Mouse (Mus musculus): ENCODE measurements around the gene Tmem44. TPM values are rescaled to one million over a fixed set of nuclear protein-coding genes. Genes with fewer than 3 reads are reported as not detected.
"Not testable (repeated sequence)": the region's sequence is repeated elsewhere in the genome, so short reads cannot be mapped to it uniquely, and the experiment has no call there.

Gene Tmem44
- polyA plus RNA-seq, 1 experiment from 2014 or later = not detected

GRCm38 (mm10) chr16:30475633-30476461 lies 74.8 kb downstream of the Tmem44 start:
- WGBS (ENCODE audit: missing documents) = 86% methylated on average over 10 of the region's 10 CpGs
- H3K36me3 ChIP-seq (ENCODE audit: inconsistent target) = no peaks in the 10 kb centered on the region
- no peak overlapping the region for H3K4me3 ChIP-seq (ENCODE audit: inconsistent target)
- no peaks in the 10 kb centered on the region for H3K79me2 ChIP-seq (ENCODE audit: inconsistent target)
- no peak overlapping the region for H3K27ac ChIP-seq

DNA sequence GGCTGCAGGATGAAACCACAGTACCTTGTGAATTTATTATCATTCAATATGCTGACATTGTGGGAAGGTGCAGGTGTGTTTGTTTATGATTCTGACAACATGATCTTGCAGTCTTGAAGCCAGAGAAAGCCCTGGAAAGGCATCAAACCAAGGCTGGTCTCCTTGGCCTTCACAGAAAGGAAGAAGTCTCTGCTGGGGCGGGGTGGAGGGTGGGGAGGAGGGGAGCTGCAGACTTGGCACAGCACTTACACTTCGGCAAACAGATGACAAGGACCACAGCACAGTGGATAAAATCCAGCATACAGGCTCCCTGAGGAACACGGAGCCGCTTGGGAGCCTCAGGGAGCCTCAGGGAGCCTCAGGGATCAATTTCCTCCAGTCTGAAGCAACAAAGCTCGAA lies 78.2 kb downstream of the Tmem44 start:
- Histone ChIP-seq H3K27ac (no peak overlapping the region), H3K79me2 (ENCODE audit: inconsistent target) (no peaks in the 10 kb centered on the region), H3K36me3 (ENCODE audit: inconsistent target) (no peaks in the 10 kb centered on the region), H3K4me3 (ENCODE audit: inconsistent target) (no peak overlapping the region)
- 85% methylated on average over 5 of the region's 5 CpGs for WGBS (ENCODE audit: missing documents)

DNA sequence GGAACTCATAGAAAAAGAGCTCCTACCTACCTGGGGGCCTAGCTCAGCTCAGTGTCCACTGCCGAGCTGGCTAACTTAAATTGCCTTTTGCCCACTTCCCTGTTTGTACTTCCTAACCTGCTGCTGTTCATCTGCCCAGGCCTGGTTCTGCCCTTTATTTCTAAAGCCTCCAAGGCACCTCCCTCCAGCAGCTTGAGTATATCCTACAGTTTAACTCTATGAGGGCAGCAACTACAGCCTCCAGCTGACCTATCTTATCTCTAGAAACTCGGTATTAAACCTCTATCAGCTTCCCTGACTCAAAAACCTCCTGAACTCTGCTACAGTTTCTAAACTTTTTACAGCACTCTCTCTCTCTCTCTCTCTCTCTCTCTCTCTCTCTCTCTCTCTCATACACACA lies 78.7 kb downstream of the Tmem44 start:
- no peak overlapping the region for H3K4me3 ChIP-seq (ENCODE audit: inconsistent target)
- WGBS (ENCODE audit: missing documents) = 94% methylated on average over 2 of the region's 2 CpGs
- H3K79me2 ChIP-seq (ENCODE audit: inconsistent target) = no peaks in the 10 kb centered on the region
- no peak overlapping the region for H3K27ac ChIP-seq
- H3K36me3 ChIP-seq (ENCODE audit: inconsistent target) = no peaks in the 10 kb centered on the region

GRCm38 (mm10) chr16:30468944-30469343 lies 81.7 kb downstream of the Tmem44 start:
- Histone ChIP-seq H3K27ac (no peak overlapping the region), H3K36me3 (ENCODE audit: inconsistent target) (no peaks in the 10 kb centered on the region), H3K4me3 (ENCODE audit: inconsistent target) (no peak overlapping the region), H3K79me2 (ENCODE audit: inconsistent target) (no peaks in the 10 kb centered on the region)
- whole genome bisulfite sequencing (ENCODE audit: missing documents) = 90% methylated on average over 6 of the region's 6 CpGs

DNA sequence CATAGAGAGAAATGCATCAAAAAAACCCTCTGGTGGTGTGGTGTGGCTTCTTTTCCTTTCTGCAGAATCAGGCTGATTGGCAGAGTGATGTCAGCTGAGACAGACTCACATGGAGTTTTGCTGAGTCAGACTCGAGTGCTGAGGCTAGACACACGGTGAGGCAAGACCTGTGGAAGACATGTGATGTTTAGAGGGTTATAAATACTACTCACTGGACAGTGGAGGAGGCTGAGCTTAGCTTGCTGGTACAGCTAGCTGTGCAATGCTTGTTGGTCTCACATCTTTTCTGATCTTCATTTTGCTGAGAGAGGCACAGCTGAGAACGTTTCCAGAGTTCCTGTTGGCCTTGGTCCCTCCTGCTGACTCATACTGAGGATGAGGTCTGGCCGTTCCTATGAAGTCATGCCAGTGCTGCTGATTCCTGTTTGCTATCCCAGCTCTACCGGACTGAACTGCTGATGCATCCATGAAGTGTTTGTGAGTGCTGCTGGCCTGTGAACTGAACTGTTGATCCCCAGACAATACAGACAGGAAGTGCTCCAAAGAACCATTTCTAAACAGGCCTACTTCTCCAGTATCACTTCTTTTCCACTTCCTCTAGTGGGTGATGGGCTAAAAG lies 84.9 kb downstream of the Tmem44 start:
- no peaks in the 10 kb centered on the region for H3K36me3 ChIP-seq (ENCODE audit: inconsistent target)
- H3K27ac ChIP-seq = peak overlapping the region; percentile 61
- H3K79me2 ChIP-seq (ENCODE audit: inconsistent target) = no peaks in the 10 kb centered on the region
- no peak overlapping the region for H3K4me3 ChIP-seq (ENCODE audit: inconsistent target)
- 33% methylated on average over 5 of the region's 5 CpGs for WGBS (ENCODE audit: missing documents)

DNA sequence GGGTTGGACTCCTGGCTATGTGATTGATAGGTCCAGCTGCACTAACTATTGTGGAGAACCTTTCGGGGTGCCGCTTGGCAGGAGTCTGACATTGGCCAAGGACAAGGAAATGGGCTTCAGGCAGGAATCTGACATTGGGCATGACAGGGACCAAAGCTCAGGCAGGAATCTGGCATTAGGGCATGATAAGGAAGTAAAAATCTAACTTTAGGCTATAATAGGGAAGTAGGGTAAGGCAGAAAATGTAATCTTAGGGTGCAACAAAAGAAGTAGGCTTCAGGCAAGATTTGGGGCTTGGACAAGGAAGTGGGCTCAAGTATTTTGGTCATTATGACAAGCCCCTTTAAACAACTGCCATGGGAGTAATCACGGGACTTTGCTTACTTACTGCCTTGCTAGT lies 85.9 kb downstream of the Tmem44 start:
- H3K4me3 ChIP-seq (ENCODE audit: inconsistent target); H3K79me2 ChIP-seq (ENCODE audit: inconsistent target); H3K36me3 ChIP-seq (ENCODE audit: inconsistent target): not testable (repeated sequence)
- H3K27ac ChIP-seq = peak overlapping the region; percentile 61
- 72% methylated on average over 3 of the region's 3 CpGs for WGBS (ENCODE audit: missing documents)

Other genes with a start within 250 kb of the Tmem44 start
- gene Gp5, start 240.1 kb downstream of the Tmem44 start, polyA plus RNA-seq (2018) = 0.15 to 0.60 TPM (median 0.21 TPM) in 3 replicates
- gene Atp13a3, start 144.9 kb downstream of the Tmem44 start, polyA plus RNA-seq (2018) = 26.9 to 42.2 TPM (median 30.1 TPM) in 3 replicates
- gene Lsg1, start 36.8 kb upstream of the Tmem44 start, polyA plus RNA-seq (2018) = 17.1 to 25.0 TPM (median 20.8 TPM) in 3 replicates
- gene Fam43a, start 48.9 kb upstream of the Tmem44 start, polyA plus RNA-seq (2018) = 1.2 to 11.3 TPM (median 3.3 TPM) in 3 replicates